Mouse (Mus musculus) ES-E14 (cell line): Measurements from ENCODE around the gene Nkiras1.

Experiments used
- CHD2 ChIP-seq: IDR thresholded peaks from 2 replicates; pipeline ENCODE4 v1.6.1; 2014; ENCODE audit warnings: mild to moderate bottlenecking, low read depth, low read length, inconsistent platforms
- HCFC1 ChIP-seq: IDR thresholded peaks from 2 replicates; pipeline ENCODE4 v1.6.1; 2012; ENCODE audit warnings: low read length, inconsistent platforms, borderline replicate concordance; ENCODE audit not compliant: insufficient read depth
- ZC3H11A ChIP-seq: IDR thresholded peaks from 2 replicates; pipeline ENCODE4 v1.6.1; 2012; ENCODE audit warnings: low read depth, mild to moderate bottlenecking, inconsistent platforms, low read length, borderline replicate concordance
- ZNF384 ChIP-seq: IDR thresholded peaks from 2 replicates; pipeline ENCODE4 v1.6.1; 2012; ENCODE audit warnings: low read depth, low read length, inconsistent platforms

DNA sequence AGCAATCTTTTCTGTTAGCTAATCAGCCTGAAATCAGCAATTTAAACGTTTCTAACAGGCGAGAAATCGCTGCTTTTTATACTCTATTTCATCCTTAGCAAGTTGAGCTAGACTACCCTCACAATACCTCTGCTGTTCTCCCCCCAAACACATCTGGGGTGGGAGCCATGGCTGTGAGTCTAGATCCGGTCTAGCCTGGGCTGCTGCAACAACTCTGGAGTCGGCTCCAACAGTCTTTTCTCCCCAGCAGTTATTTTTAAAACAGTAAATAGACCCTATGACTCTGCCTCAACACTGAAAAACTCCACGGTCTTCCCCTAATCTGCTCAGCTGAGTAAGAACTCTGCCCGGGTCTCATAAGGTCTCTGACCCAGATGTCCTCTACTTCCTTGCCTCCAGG lies 30.8 kb upstream of the Nkiras1 start:
- TF ChIP-seq HCFC1 = no peak
- TF ChIP-seq ZC3H11A = no peak
- no peak for TF ChIP-seq ZNF384
- TF ChIP-seq CHD2 = no peak
